Mouse (Mus musculus): ENCODE measurements around the gene Sspo.
A peak's percentile ranks its signal among the peaks of the same experiment; 100 is the strongest.

Gene Sspo

GRCm38 (mm10) chr6:48435706-48436349 is 12.2 kb upstream of the Sspo start:
- no peak for DNase-seq (ENCODE audit: extremely low spot score)

GRCm38 (mm10) chr6:48437679-48438376 is 10.2 kb upstream of the Sspo start:
- no peak for DNase-seq (ENCODE audit: extremely low spot score)

GRCm38 (mm10) chr6:48438475-48439125 is 9.4 kb upstream of the Sspo start:
- DNase-seq (ENCODE audit: extremely low spot score), result peak; percentile 44

- DNase-seq (ENCODE audit: extremely low spot score), result no peak
Observed at GRCm38 (mm10) chr6:48439654-48440053, 8.4 kb upstream of the Sspo start.

- no peak for DNase-seq (ENCODE audit: extremely low spot score)
Observed at GRCm38 (mm10) chr6:48440306-48441014, 7.6 kb upstream of the Sspo start.

- DNase-seq (ENCODE audit: extremely low spot score), result peak; percentile 99
Observed at GRCm38 (mm10) chr6:48443592-48444309, 4.3 kb upstream of the Sspo start.

GRCm38 (mm10) chr6:48444310-48445180 is 3.5 kb upstream of the Sspo start:
- peak; percentile 94 for DNase-seq (ENCODE audit: extremely low spot score)

GRCm38 (mm10) chr6:48445181-48446101 is 2.6 kb upstream of the Sspo start, which contains the start of gene Zfp467:
Gene Zfp467 (minus strand): TSS chr6:48445825.
- peak; percentile 52 for DNase-seq (ENCODE audit: extremely low spot score)

- DNase-seq (ENCODE audit: extremely low spot score), result peak; percentile 4
Observed at GRCm38 (mm10) chr6:48446256-48446655, 1.8 kb upstream of the Sspo start.

- DNase-seq (ENCODE audit: extremely low spot score), result no peak
Observed at GRCm38 (mm10) chr6:48446896-48447295, 1.1 kb upstream of the Sspo start.

GRCm38 (mm10) chr6:48448527-48448926 is 498 bp downstream of the Sspo start:
- DNase-seq (ENCODE audit: extremely low spot score), result peak; percentile 10

- no peak for DNase-seq (ENCODE audit: extremely low spot score)
Observed at GRCm38 (mm10) chr6:48452151-48452550, 4.1 kb downstream of the Sspo start.

GRCm38 (mm10) chr6:48452771-48453170 is 4.7 kb downstream of the Sspo start:
- no peak for DNase-seq (ENCODE audit: extremely low spot score)

- no peak for DNase-seq (ENCODE audit: extremely low spot score)
Observed at GRCm38 (mm10) chr6:48464966-48465679, 17.1 kb downstream of the Sspo start.

- DNase-seq (ENCODE audit: extremely low spot score), result peak; percentile 42
Observed at GRCm38 (mm10) chr6:48466715-48467114, 18.7 kb downstream of the Sspo start.

- no peak for DNase-seq (ENCODE audit: extremely low spot score)
Observed at GRCm38 (mm10) chr6:48467490-48467889, 19.5 kb downstream of the Sspo start.

- no peak for DNase-seq (ENCODE audit: extremely low spot score)
Observed at GRCm38 (mm10) chr6:48470739-48471138, 22.7 kb downstream of the Sspo start.

- DNase-seq (ENCODE audit: extremely low spot score), result no peak
Observed at GRCm38 (mm10) chr6:48478446-48478845, 30.4 kb downstream of the Sspo start.

- DNase-seq (ENCODE audit: extremely low spot score), result no peak
Observed at GRCm38 (mm10) chr6:48482501-48482900, 34.5 kb downstream of the Sspo start.
